Mouse (Mus musculus): ENCODE measurements around the gene Kcng4. TPM values are rescaled to one million over a fixed set of nuclear protein-coding genes. Genes with fewer than 3 reads are reported as not detected.

The Kcng4 gene
- polyA plus RNA-seq, 1 experiment from 2014 or later = not detected

GRCm38 (mm10) chr8:119656709-119657464 is 21.4 kb upstream of the Kcng4 start:
- H3K27ac ChIP-seq (replicated peaks in 1 of 2; ENCODE audit: control insufficient read depth in 1 of 2, insufficient read depth in 1 of 2, low read depth in 2 of 2, low read length in 2 of 2) = no peak overlapping the region
- H3K4me1 ChIP-seq (ENCODE audit: control insufficient read depth in 2 of 2, insufficient read depth in 2 of 2, low read length in 2 of 2) = peaks cover 9 to 11% of the 10 kb centered on the region in 2 experiments
- no peak overlapping the region for H3K4me3 ChIP-seq (ENCODE audit: control insufficient read depth in 1 of 2, insufficient read depth in 1 of 2, low read depth in 1 of 2, low read length in 2 of 2)
- no peak overlapping the region for H3K4me2 ChIP-seq (ENCODE audit: low read length)
- H3K9me3 ChIP-seq (ENCODE audit: control insufficient read depth, low read length) = no peaks in the 10 kb centered on the region
- no peaks in the 10 kb centered on the region for H3K27me3 ChIP-seq (ENCODE audit: control insufficient read depth, insufficient read depth, low read length)
- no peak for ATAC-seq (ENCODE audit: insufficient number of reproducible peaks, insufficient read depth, low FRiP score, low read depth)
- 45% methylated on average over 5 of the region's 5 CpGs for WGBS
- H3K9ac ChIP-seq (ENCODE audit: low read length) = no peak overlapping the region
- H3K36me3 ChIP-seq (ENCODE audit: control insufficient read depth, insufficient read depth, low read length) = no peaks in the 10 kb centered on the region

GRCm38 (mm10) chr8:119651324-119651723 is 15.8 kb upstream of the Kcng4 start:
- H3K4me3 ChIP-seq (ENCODE audit: control insufficient read depth in 1 of 2, insufficient read depth in 1 of 2, low read depth in 1 of 2, low read length in 2 of 2) = no peak overlapping the region
- no peak overlapping the region for H3K9ac ChIP-seq (ENCODE audit: low read length)
- H3K27me3 ChIP-seq (ENCODE audit: control insufficient read depth, insufficient read depth, low read length) = no peaks in the 10 kb centered on the region
- ATAC-seq (ENCODE audit: insufficient number of reproducible peaks, insufficient read depth, low FRiP score, low read depth) = no peak
- no peak overlapping the region for H3K4me2 ChIP-seq (ENCODE audit: low read length)
- H3K9me3 ChIP-seq (ENCODE audit: control insufficient read depth, low read length) = no peaks in the 10 kb centered on the region
- no peaks in the 10 kb centered on the region for H3K36me3 ChIP-seq (ENCODE audit: control insufficient read depth, insufficient read depth, low read length)
- H3K4me1 ChIP-seq (ENCODE audit: control insufficient read depth in 2 of 2, insufficient read depth in 2 of 2, low read length in 2 of 2) = no peaks in the 10 kb centered on the region
- H3K27ac ChIP-seq (replicated peaks in 1 of 2; ENCODE audit: control insufficient read depth in 1 of 2, insufficient read depth in 1 of 2, low read depth in 2 of 2, low read length in 2 of 2) = no peak overlapping the region
- WGBS = 47% methylated on average over 2 of the region's 2 CpGs

GRCm38 (mm10) chr8:119646846-119647245 is 11.4 kb upstream of the Kcng4 start:
- WGBS = 78% methylated on average over 7 of the region's 7 CpGs

GRCm38 (mm10) chr8:119646197-119646596 is 10.7 kb upstream of the Kcng4 start:
- no peak overlapping the region for H3K27ac ChIP-seq (replicated peaks in 1 of 2; ENCODE audit: control insufficient read depth in 1 of 2, insufficient read depth in 1 of 2, low read depth in 2 of 2, low read length in 2 of 2)
- H3K4me2 ChIP-seq (ENCODE audit: low read length) = no peak overlapping the region
- WGBS = 75% methylated on average over 3 of the region's 3 CpGs
- no peak overlapping the region for H3K4me3 ChIP-seq (ENCODE audit: control insufficient read depth in 1 of 2, insufficient read depth in 1 of 2, low read depth in 1 of 2, low read length in 2 of 2)
- H3K9ac ChIP-seq (ENCODE audit: low read length) = no peak overlapping the region
- no peaks in the 10 kb centered on the region for H3K4me1 ChIP-seq (ENCODE audit: control insufficient read depth in 2 of 2, insufficient read depth in 2 of 2, low read length in 2 of 2)
- ATAC-seq (ENCODE audit: insufficient number of reproducible peaks, insufficient read depth, low FRiP score, low read depth) = no peak
- no peaks in the 10 kb centered on the region for H3K36me3 ChIP-seq (ENCODE audit: control insufficient read depth, insufficient read depth, low read length)
- H3K27me3 ChIP-seq (ENCODE audit: control insufficient read depth, insufficient read depth, low read length) = no peaks in the 10 kb centered on the region
- H3K9me3 ChIP-seq (ENCODE audit: control insufficient read depth, low read length) = no peaks in the 10 kb centered on the region

More at GRCm38 (mm10) chr8:119646846-119647245, 11.4 kb upstream of the Kcng4 start:
- Histone ChIP-seq H3K4me1 (ENCODE audit: control insufficient read depth in 2 of 2, insufficient read depth in 2 of 2, low read length in 2 of 2) (no peaks in the 10 kb centered on the region), H3K27me3 (ENCODE audit: control insufficient read depth, insufficient read depth, low read length) (no peaks in the 10 kb centered on the region), H3K9me3 (ENCODE audit: control insufficient read depth, low read length) (no peaks in the 10 kb centered on the region), H3K9ac (ENCODE audit: low read length) (no peak overlapping the region), H3K4me3 (ENCODE audit: control insufficient read depth in 1 of 2, insufficient read depth in 1 of 2, low read depth in 1 of 2, low read length in 2 of 2) (no peak overlapping the region), H3K36me3 (ENCODE audit: control insufficient read depth, insufficient read depth, low read length) (no peaks in the 10 kb centered on the region), H3K27ac (replicated peaks in 1 of 2; ENCODE audit: control insufficient read depth in 1 of 2, insufficient read depth in 1 of 2, low read depth in 2 of 2, low read length in 2 of 2) (no peak overlapping the region), H3K4me2 (ENCODE audit: low read length) (no peak overlapping the region)
- ATAC-seq (ENCODE audit: insufficient number of reproducible peaks, insufficient read depth, low FRiP score, low read depth) = no peak

- H3K4me3 ChIP-seq (ENCODE audit: control insufficient read depth in 1 of 2, insufficient read depth in 1 of 2, low read depth in 1 of 2, low read length in 2 of 2) = no peak overlapping the region
- H3K4me1 ChIP-seq (ENCODE audit: control insufficient read depth in 2 of 2, insufficient read depth in 2 of 2, low read length in 2 of 2) = no peaks in the 10 kb centered on the region
- no peak for ATAC-seq (ENCODE audit: insufficient number of reproducible peaks, insufficient read depth, low FRiP score, low read depth)
- no peaks in the 10 kb centered on the region for H3K27me3 ChIP-seq (ENCODE audit: control insufficient read depth, insufficient read depth, low read length)
- H3K9me3 ChIP-seq (ENCODE audit: control insufficient read depth, low read length) = no peaks in the 10 kb centered on the region
- 66% methylated on average over 18 of the region's 18 CpGs for WGBS
- no peak overlapping the region for H3K27ac ChIP-seq (replicated peaks in 1 of 2; ENCODE audit: control insufficient read depth in 1 of 2, insufficient read depth in 1 of 2, low read depth in 2 of 2, low read length in 2 of 2)
- H3K4me2 ChIP-seq (ENCODE audit: low read length) = no peak overlapping the region
- H3K36me3 ChIP-seq (ENCODE audit: control insufficient read depth, insufficient read depth, low read length) = no peaks in the 10 kb centered on the region
- no peak overlapping the region for H3K9ac ChIP-seq (ENCODE audit: low read length)
Observed at GRCm38 (mm10) chr8:119644981-119645597, 9.6 kb upstream of the Kcng4 start.

GRCm38 (mm10) chr8:119644429-119644960 is 9.0 kb upstream of the Kcng4 start:
- no peaks in the 10 kb centered on the region for H3K4me1 ChIP-seq (ENCODE audit: control insufficient read depth in 2 of 2, insufficient read depth in 2 of 2, low read length in 2 of 2)
- H3K36me3 ChIP-seq (ENCODE audit: control insufficient read depth, insufficient read depth, low read length) = no peaks in the 10 kb centered on the region
- ATAC-seq (ENCODE audit: insufficient number of reproducible peaks, insufficient read depth, low FRiP score, low read depth) = no peak
- H3K9me3 ChIP-seq (ENCODE audit: control insufficient read depth, low read length) = no peaks in the 10 kb centered on the region
- 83% methylated on average over 17 of the region's 17 CpGs for WGBS
- H3K9ac ChIP-seq (ENCODE audit: low read length) = no peak overlapping the region
- H3K4me2 ChIP-seq (ENCODE audit: low read length) = no peak overlapping the region
- no peaks in the 10 kb centered on the region for H3K27me3 ChIP-seq (ENCODE audit: control insufficient read depth, insufficient read depth, low read length)
- H3K4me3 ChIP-seq (ENCODE audit: control insufficient read depth in 1 of 2, insufficient read depth in 1 of 2, low read depth in 1 of 2, low read length in 2 of 2) = no peak overlapping the region
- no peak overlapping the region for H3K27ac ChIP-seq (replicated peaks in 1 of 2; ENCODE audit: control insufficient read depth in 1 of 2, insufficient read depth in 1 of 2, low read depth in 2 of 2, low read length in 2 of 2)

- H3K9me3 ChIP-seq (ENCODE audit: control insufficient read depth, low read length) = no peaks in the 10 kb centered on the region
- ATAC-seq (ENCODE audit: insufficient number of reproducible peaks, insufficient read depth, low FRiP score, low read depth) = no peak
- no peaks in the 10 kb centered on the region for H3K27me3 ChIP-seq (ENCODE audit: control insufficient read depth, insufficient read depth, low read length)
- no peak overlapping the region for H3K4me2 ChIP-seq (ENCODE audit: low read length)
- no peak overlapping the region for H3K4me3 ChIP-seq (ENCODE audit: control insufficient read depth in 1 of 2, insufficient read depth in 1 of 2, low read depth in 1 of 2, low read length in 2 of 2)
- H3K27ac ChIP-seq (replicated peaks in 1 of 2; ENCODE audit: control insufficient read depth in 1 of 2, insufficient read depth in 1 of 2, low read depth in 2 of 2, low read length in 2 of 2) = no peak overlapping the region
- no peak overlapping the region for H3K9ac ChIP-seq (ENCODE audit: low read length)
- 92% methylated on average over 1 of the region's 1 CpGs for WGBS
- no peaks in the 10 kb centered on the region for H3K36me3 ChIP-seq (ENCODE audit: control insufficient read depth, insufficient read depth, low read length)
- H3K4me1 ChIP-seq (ENCODE audit: control insufficient read depth in 2 of 2, insufficient read depth in 2 of 2, low read length in 2 of 2) = no peaks in the 10 kb centered on the region
Observed at GRCm38 (mm10) chr8:119642960-119643359, 7.5 kb upstream of the Kcng4 start.
